Mouse (Mus musculus) CD4-positive helper T cell, adult 2 months (primary cell): Measurements from ENCODE around the gene Rps19bp1.

Experiments used
- DNase-seq: peaks from one replicate; pipeline ENCODE4 v3.0.0-alpha.2; 2012; ENCODE audit warnings: low read depth, missing footprints, low spot score

Rps19bp1 gene

GRCm38 (mm10) chr15:80219705-80220657, 44.1 kb downstream of the Rps19bp1 start:
- DNase-seq: no peak

GRCm38 (mm10) chr15:80219211-80219610, 44.9 kb downstream of the Rps19bp1 start:
- peak; percentile 87 for DNase-seq

GRCm38 (mm10) chr15:80217476-80217875, 46.6 kb downstream of the Rps19bp1 start:
- no peak for DNase-seq

- DNase-seq: peak; percentile 65
Observed at GRCm38 (mm10) chr15:80216480-80216820, 47.7 kb downstream of the Rps19bp1 start.

- DNase-seq: peak; percentile 70
Observed at GRCm38 (mm10) chr15:80215716-80216479, 48.2 kb downstream of the Rps19bp1 start.

GRCm38 (mm10) chr15:80213688-80214087, 50.4 kb downstream of the Rps19bp1 start:
- no peak for DNase-seq
